Mouse (Mus musculus) heart, embryonic 14.5 days (tissue): Measurements from ENCODE around the gene Tbc1d10a. TPM values are rescaled to one million over a fixed set of nuclear protein-coding genes. Genes with fewer than 3 reads are reported as not detected.

Experiments
- ATAC-seq: fragments of 200-750 bp; cut with Nextera tagmentation; 2 replicates; pipeline ENCODE4 v1.8.0; 2017; ENCODE audit warnings: low read depth, moderate TSS enrichment; ENCODE audit not compliant: insufficient number of reproducible peaks, insufficient read depth, low FRiP score
- H3K27ac ChIP-seq, 2 experiments: fragments of 200-500 bp in 1 of 2; fragments of 300-500 bp in 1 of 2; sonication (generic) in 1 of 2; replicated peaks in 1 of 2; 2 replicates each; pipeline ENCODE4 v1.5.1; 2012 to 2014; ENCODE audit warnings: low read depth in 2 of 2, low read length in 2 of 2, control low read depth in 1 of 2, mild to moderate bottlenecking in 1 of 2, mixed read lengths in 1 of 2; ENCODE audit not compliant: control insufficient read depth in 1 of 2, insufficient read depth in 1 of 2
- H3K27me3 ChIP-seq: fragments of 300-500 bp; sonication (generic); 2 replicates; pipeline ENCODE4 v1.6.1; 2014; ENCODE audit warnings: mild to moderate bottlenecking, low read length, control low read depth; ENCODE audit not compliant: control insufficient read depth, insufficient read depth
- H3K36me3 ChIP-seq: fragments of 300-500 bp; sonication (generic); 2 replicates; pipeline ENCODE4 v1.6.1; 2014; ENCODE audit warnings: mild to moderate bottlenecking, control low read depth, low read length, mixed read lengths; ENCODE audit not compliant: control insufficient read depth, insufficient read depth
- H3K4me1 ChIP-seq, 2 experiments: fragments of 200-500 bp in 1 of 2; fragments of 300-500 bp in 1 of 2; sonication (generic) in 1 of 2; 2 replicates each; pipeline ENCODE4 v1.6.1; 2012 to 2014; ENCODE audit warnings: low read length in 2 of 2, control low read depth in 1 of 2, mixed read lengths in 1 of 2; ENCODE audit not compliant: control insufficient read depth in 2 of 2, insufficient read depth in 2 of 2
- H3K4me2 ChIP-seq: fragments of 300-500 bp; sonication (generic); 2 replicates; pipeline ENCODE4 v1.6.1; 2014; ENCODE audit warnings: mild to moderate bottlenecking, low read length
- H3K4me3 ChIP-seq, 2 experiments: fragments of 200-500 bp in 1 of 2; fragments of 300-500 bp in 1 of 2; sonication (generic) in 1 of 2; 2 replicates each; pipeline ENCODE4 v1.5.1; 2012 to 2014; ENCODE audit warnings: low read length in 2 of 2, mild to moderate bottlenecking in 2 of 2, control low read depth in 1 of 2, low read depth in 1 of 2, moderate library complexity in 1 of 2; ENCODE audit not compliant: control insufficient read depth in 1 of 2, insufficient read depth in 1 of 2
- H3K9ac ChIP-seq: fragments of 300-500 bp; sonication (generic); 2 replicates; pipeline ENCODE4 v1.6.1; 2014; ENCODE audit warnings: mild to moderate bottlenecking, low read length
- H3K9me3 ChIP-seq: fragments of 300-500 bp; sonication (generic); 2 replicates; pipeline ENCODE4 v1.6.1; 2016; ENCODE audit warnings: low read length, control low read depth; ENCODE audit not compliant: control insufficient read depth
- WGBS: fragments of 180-500 bp; shearing (Covaris S2); extraction: QIAGEN DNeasy Blood & Tissue Kit; methylation state at CpG from one replicate; pipeline ENCODE4 v1.1.7; 2014; 5-methylcytosine and 5-hydroxymethylcytosine counted together
- polyA plus RNA-seq: library from polyadenylated mRNA; unstranded; fragments of >200 nt; fragmentation: Nextera tagmentation; extraction: Ambion mirVana; gene quantifications from 2 replicates; pipeline ENCODE4 v1.2.1, GENCODE M21; 2014

Tbc1d10a gene
- polyA plus RNA-seq, 1 experiment from 2014 or later, result 10.0 TPM

GRCm38 (mm10) chr11:4252886-4253285 is 66.3 kb downstream of the Tbc1d10a start:
- no peak overlapping the region for H3K4me3 ChIP-seq
- no peak overlapping the region for H3K4me2 ChIP-seq
- no peak overlapping the region for H3K9ac ChIP-seq
- no peaks in the 10 kb centered on the region for H3K9me3 ChIP-seq
- WGBS, result 61% methylated on average over 2 of the region's 2 CpGs
- H3K27ac ChIP-seq, result no peak overlapping the region
- H3K27me3 ChIP-seq, result no peaks in the 10 kb centered on the region
- no peaks in the 10 kb centered on the region for H3K36me3 ChIP-seq
- no peak for ATAC-seq
- H3K4me1 ChIP-seq, result no peaks in the 10 kb centered on the region

- H3K4me3 ChIP-seq, result no peak within 1 kb of the TSS
- no peak within 1 kb of the TSS for H3K9ac ChIP-seq
- no peak for ATAC-seq
- no peak within 1 kb of the TSS for H3K4me2 ChIP-seq
- no peak within 1 kb of the TSS for H3K27ac ChIP-seq
- H3K9me3 ChIP-seq, result no peaks in the 10 kb centered on the region
- no peaks in the 10 kb centered on the region for H3K36me3 ChIP-seq
- 62% methylated on average over 11 of the region's 11 CpGs for WGBS
- no peaks in the 10 kb centered on the region for H3K27me3 ChIP-seq
- peaks cover 21 to 23% of the 10 kb centered on the region in 2 experiments for H3K4me1 ChIP-seq
These were observed 70.4 kb downstream of the Tbc1d10a start, which contains the start of gene Lif for GRCm38 (mm10) chr11:4256846-4257607. Lif (plus strand) TSS chr11:4257557.

- H3K4me1 ChIP-seq, result peaks cover 28 to 30% of the 10 kb centered on the region in 2 experiments
- no peak for ATAC-seq
- no peak overlapping the region for H3K4me3 ChIP-seq
- H3K9ac ChIP-seq, result no peak overlapping the region
- 60% methylated on average over 5 of the region's 5 CpGs for WGBS
- H3K27me3 ChIP-seq, result no peaks in the 10 kb centered on the region
- no peak overlapping the region for H3K4me2 ChIP-seq
- no peaks in the 10 kb centered on the region for H3K36me3 ChIP-seq
- H3K27ac ChIP-seq, result no peak overlapping the region
- no peaks in the 10 kb centered on the region for H3K9me3 ChIP-seq
These were observed 71.2 kb downstream of the Tbc1d10a start for GRCm38 (mm10) chr11:4257756-4258155.

GRCm38 (mm10) chr11:4258657-4259082 is 72.1 kb downstream of the Tbc1d10a start:
- no peaks in the 10 kb centered on the region for H3K27me3 ChIP-seq
- H3K4me3 ChIP-seq, result peak overlapping the region; percentile 1 to 17; a peak in 1 of 4 replicates
- H3K4me1 ChIP-seq, result peaks cover 31 to 38% of the 10 kb centered on the region in 2 experiments
- peak overlapping the region; percentile 57 for H3K4me2 ChIP-seq
- H3K9ac ChIP-seq, result no peak overlapping the region
- no peak overlapping the region for H3K27ac ChIP-seq
- 1% methylated on average over 7 of the region's 7 CpGs for WGBS
- no peaks in the 10 kb centered on the region for H3K9me3 ChIP-seq
- no peaks in the 10 kb centered on the region for H3K36me3 ChIP-seq
- ATAC-seq, result no peak

GRCm38 (mm10) chr11:4260463-4261187 is 74.0 kb downstream of the Tbc1d10a start:
- Histone ChIP-seq H3K4me2 (peak overlapping the region; percentile 43), H3K9me3 (no peaks in the 10 kb centered on the region), H3K27me3 (peaks cover 15% of the 10 kb centered on the region), H3K27ac (0 out of 4 replicates have a peak overlapping the region, but pooled peaks of 1 of the 2 experiments have one; percentile 33), H3K36me3 (no peaks in the 10 kb centered on the region), H3K4me1 (peaks cover 32 to 42% of the 10 kb centered on the region in 2 experiments), H3K4me3 (no peak overlapping the region), H3K9ac (0 out of 2 replicates have a peak overlapping the region, but pooled peaks have one; percentile 25)
- ATAC-seq, result no peak
- 27% methylated on average over 14 of the region's 14 CpGs for WGBS

GRCm38 (mm10) chr11:4261188-4261494 is 74.6 kb downstream of the Tbc1d10a start:
- H3K9ac ChIP-seq, result no peak overlapping the region
- H3K4me2 ChIP-seq, result no peak overlapping the region
- H3K27ac ChIP-seq, result peak overlapping the region in 1 of 2 experiments; percentile 41; a peak in 1 of 4 replicates
- no peaks in the 10 kb centered on the region for H3K9me3 ChIP-seq
- no peaks in the 10 kb centered on the region for H3K36me3 ChIP-seq
- peaks cover 32 to 46% of the 10 kb centered on the region in 2 experiments for H3K4me1 ChIP-seq
- no peak for ATAC-seq
- H3K4me3 ChIP-seq, result no peak overlapping the region
- peaks cover 20% of the 10 kb centered on the region for H3K27me3 ChIP-seq
- 48% methylated on average over 7 of the region's 7 CpGs for WGBS

- H3K4me2 ChIP-seq, result no peak overlapping the region
- H3K27ac ChIP-seq, result peak overlapping the region in 1 of 2 experiments; percentile 41; a peak in 1 of 4 replicates
- no peak overlapping the region for H3K9ac ChIP-seq
- H3K4me1 ChIP-seq, result peaks cover 32 to 51% of the 10 kb centered on the region in 2 experiments
- 6% methylated on average over 5 of the region's 5 CpGs for WGBS
- peaks cover 23% of the 10 kb centered on the region for H3K27me3 ChIP-seq
- H3K4me3 ChIP-seq, result no peak overlapping the region
- no peaks in the 10 kb centered on the region for H3K36me3 ChIP-seq
- H3K9me3 ChIP-seq, result no peaks in the 10 kb centered on the region
- ATAC-seq, result 0 out of 2 replicates have a peak, but pooled peaks have one; percentile 19
These were observed 75.4 kb downstream of the Tbc1d10a start for GRCm38 (mm10) chr11:4261969-4262368.
